Mouse (Mus musculus) large intestine, adult 2 months (tissue): Measurements from ENCODE around the gene Dock1. TPM values are rescaled to one million over a fixed set of nuclear protein-coding genes. Genes with fewer than 3 reads are reported as not detected.

Experiments used
- DNase-seq: peaks from one replicate; pipeline ENCODE4 v3.0.0-alpha.2; 2012; ENCODE audit warnings: low read depth, low spot score
- WGBS: fragments of 180-500 bp; shearing (Covaris S2); methylation state at CpG from one replicate; pipeline ENCODE4 v1.1.7; 2018; 5-methylcytosine and 5-hydroxymethylcytosine counted together
- polyA plus RNA-seq: library from polyadenylated mRNA; depleted of rRNA; stranded (reverse); fragments of >200 nt; gene quantifications from 2 replicates; pipeline ENCODE4 v1.2.3, GENCODE M21; 2012

Gene Dock1
- polyA plus RNA-seq, 1 experiment: 8.8 TPM

DNA sequence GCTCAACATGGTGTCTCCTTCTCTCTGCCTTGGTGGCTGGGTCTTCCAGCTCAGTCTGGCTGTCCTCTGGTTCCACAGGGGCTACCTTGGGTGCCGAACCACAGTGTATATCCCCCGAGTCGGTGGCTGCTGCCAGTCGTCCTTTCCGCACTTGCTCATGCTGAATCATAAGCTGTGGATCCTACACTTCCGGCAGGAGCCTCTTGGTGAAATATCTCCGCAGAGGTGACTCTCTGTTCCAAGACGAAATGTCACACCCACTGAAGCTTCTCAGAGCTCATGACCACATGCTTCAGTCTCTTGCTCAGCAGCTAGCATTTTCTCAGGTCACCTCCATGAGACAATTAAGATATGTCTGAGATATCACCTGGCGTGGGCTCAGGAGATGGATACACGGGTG lies 526.4 kb downstream of the Dock1 start:
- 85% methylated on average over 10 of the region's 10 CpGs for WGBS
- DNase-seq: no peak

- DNase-seq: no peak
Observed at GRCm38 (mm10) chr7:135203920-135204319, 533.5 kb downstream of the Dock1 start.

DNA sequence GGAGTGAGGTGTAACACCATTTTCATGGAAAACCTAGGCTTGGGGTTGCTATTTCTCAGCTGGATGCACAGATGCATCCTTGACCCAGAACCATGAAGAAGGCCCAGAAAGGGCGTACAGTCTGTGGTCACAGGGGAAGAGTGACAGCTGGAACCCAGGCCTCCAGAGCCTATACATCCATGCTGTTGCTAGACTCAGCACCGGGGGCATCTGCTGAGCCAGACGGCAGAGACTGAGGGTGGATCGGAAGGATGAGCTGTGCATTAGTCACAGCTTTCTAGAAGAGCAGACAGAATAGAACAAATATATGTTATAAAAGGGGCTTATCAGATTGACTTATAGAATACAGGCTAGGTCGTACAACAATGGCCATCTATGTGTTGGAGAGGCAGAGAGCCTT lies 534.7 kb downstream of the Dock1 start:
- DNase-seq: no peak
- 85% methylated on average over 5 of the region's 5 CpGs for WGBS

GRCm38 (mm10) chr7:135208947-135209567 lies 538.6 kb downstream of the Dock1 start:
- WGBS: 86% methylated on average over 6 of the region's 6 CpGs
- DNase-seq: no peak

DNA sequence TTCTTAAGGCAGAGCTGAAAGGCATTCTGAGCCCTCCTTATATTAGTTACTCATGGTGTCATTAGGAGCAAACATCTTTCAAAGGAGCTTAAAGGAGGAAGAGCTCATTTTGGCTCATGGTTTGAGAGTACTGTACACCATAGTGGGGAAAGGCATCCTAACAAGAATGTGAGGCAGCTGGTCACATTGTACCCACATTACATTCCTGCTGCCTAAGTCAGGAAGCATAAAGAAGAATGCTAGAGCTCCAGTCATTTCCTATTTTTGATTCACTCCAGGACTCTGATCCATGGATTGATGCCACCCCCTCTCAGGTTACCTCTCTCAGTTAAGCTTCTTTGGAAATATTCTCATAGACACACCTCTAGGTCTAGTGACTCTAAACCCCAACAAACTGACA lies 539.8 kb downstream of the Dock1 start:
- no peak for DNase-seq

DNA sequence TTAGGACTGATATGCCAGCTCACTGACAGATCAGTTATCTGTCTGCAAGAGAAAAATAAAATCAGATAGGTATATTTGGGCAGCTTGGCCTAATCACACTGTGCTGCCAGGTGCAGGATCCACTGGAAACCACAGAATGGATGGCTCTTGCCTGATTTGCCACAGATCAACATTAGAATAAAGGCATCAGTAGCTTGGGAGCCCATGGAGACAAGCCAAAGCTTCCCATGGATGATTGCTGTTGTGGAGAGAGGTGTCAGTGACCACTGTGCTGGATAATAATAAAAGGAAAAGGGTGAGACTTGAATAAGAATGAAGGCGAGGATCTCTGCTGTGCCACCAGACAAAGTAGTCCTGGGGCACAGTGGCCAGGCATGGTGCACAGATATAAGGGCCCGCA lies 540.4 kb downstream of the Dock1 start:
- no peak for DNase-seq
- 77% methylated on average over 2 of the region's 2 CpGs for WGBS

GRCm38 (mm10) chr7:135212505-135212904 lies 542.1 kb downstream of the Dock1 start:
- WGBS: 19% methylated on average over 2 of the region's 2 CpGs
- DNase-seq: no peak

GRCm38 (mm10) chr7:135221475-135221874 lies 551.0 kb downstream of the Dock1 start:
- no peak for DNase-seq
- 82% methylated on average over 2 of the region's 2 CpGs for WGBS
